Mouse (Mus musculus): ENCODE data around the gene Oas1d. TPM values are rescaled to one million over a fixed set of nuclear protein-coding genes. Genes with fewer than 3 reads are reported as not detected.

Oas1d gene
- polyA plus RNA-seq, 1 experiment from 2014 or later = not detected

GRCm38 (mm10) chr5:120969703-120970102 is 55.4 kb downstream of the Oas1d start:
- Histone ChIP-seq H3K27ac (replicated peaks; ENCODE audit: low read depth, low read length) (no peak overlapping the region), H3K36me3 (ENCODE audit: control insufficient read depth, insufficient read depth, low read length) (no peaks in the 10 kb centered on the region), H3K4me3 (ENCODE audit: low read depth, low read length) (no peak overlapping the region), H3K4me2 (ENCODE audit: low read depth, severe bottlenecking) (no peak overlapping the region), H3K27me3 (ENCODE audit: control insufficient read depth, insufficient read depth, low read length) (no peaks in the 10 kb centered on the region), H3K4me1 (ENCODE audit: control insufficient read depth, insufficient read depth, low read length) (no peaks in the 10 kb centered on the region), H3K9me3 (ENCODE audit: control insufficient read depth, low read length) (no peaks in the 10 kb centered on the region), H3K9ac (ENCODE audit: low read length) (no peak overlapping the region)
- 66% methylated on average over 4 of the region's 4 CpGs for WGBS
- DNase-seq (ENCODE audit: low spot score) (no peak), ATAC-seq (ENCODE audit: insufficient number of reproducible peaks, low FRiP score, low TSS enrichment, low read depth) (no peak)

Other genes with a start within 250 kb of the Oas1d start
- gene Dtx1, start 202.6 kb upstream of the Oas1d start, polyA plus RNA-seq (2014; fragmentation: Nextera tagmentation; extraction: Ambion mirVana) = 3.0 and 3.5 TPM in 2 replicates
- gene Oas2, start 164.7 kb upstream of the Oas1d start, polyA plus RNA-seq (2014; fragmentation: Nextera tagmentation; extraction: Ambion mirVana) = 0.12 TPM in 1 of 2 replicates, not detected in the other
- 0.03 TPM in 1 of 2 replicates, not detected in the other for gene Oas3, start 136.9 kb upstream of the Oas1d start, polyA plus RNA-seq (2014; fragmentation: Nextera tagmentation; extraction: Ambion mirVana)
- gene Oas1e, start 119.0 kb upstream of the Oas1d start, polyA plus RNA-seq (2014; fragmentation: Nextera tagmentation; extraction: Ambion mirVana) = not detected in 2 replicates
- gene Oas1c, start 102.0 kb upstream of the Oas1d start, polyA plus RNA-seq (2014; fragmentation: Nextera tagmentation; extraction: Ambion mirVana) = 0.28 and 0.41 TPM in 2 replicates
- gene Oas1f, start 67.2 kb upstream of the Oas1d start, polyA plus RNA-seq (2014; fragmentation: Nextera tagmentation; extraction: Ambion mirVana) = not detected in 2 replicates
- not detected in 2 replicates for gene Oas1h, start 53.1 kb upstream of the Oas1d start, polyA plus RNA-seq (2014; fragmentation: Nextera tagmentation; extraction: Ambion mirVana)
- gene Oas1g, start 26.9 kb upstream of the Oas1d start, polyA plus RNA-seq (2014; fragmentation: Nextera tagmentation; extraction: Ambion mirVana) = not detected in 2 replicates
- 0.57 and 0.68 TPM in 2 replicates for gene Oas1a, start 7.0 kb upstream of the Oas1d start, polyA plus RNA-seq (2014; fragmentation: Nextera tagmentation; extraction: Ambion mirVana)
- not detected in 2 replicates for gene Rph3a, start 95.6 kb downstream of the Oas1d start, polyA plus RNA-seq (2014; fragmentation: Nextera tagmentation; extraction: Ambion mirVana)

Data from limb, embryonic 11.5 days (tissue).